Mouse (Mus musculus) heart, embryonic 15.5 days (tissue): ENCODE data around the gene Egfr. TPM values are rescaled to one million over a fixed set of nuclear protein-coding genes. Genes with fewer than 3 reads are reported as not detected.

Source experiments
- ATAC-seq: fragments of 200-750 bp; cut with Nextera tagmentation; replicated peaks from 2 replicates; pipeline ENCODE4 v1.8.0; 2017; ENCODE audit warnings: low read depth, moderate TSS enrichment; ENCODE audit not compliant: insufficient number of reproducible peaks, insufficient read depth, low FRiP score
- H3K27ac ChIP-seq: fragments of 300-500 bp; sonication (generic); 2 replicates; pipeline ENCODE4 v1.5.1; 2015; ENCODE audit warnings: mild to moderate bottlenecking, inconsistent platforms
- H3K27me3 ChIP-seq: fragments of 300-500 bp; sonication (generic); 2 replicates; pipeline ENCODE4 v1.6.1; 2015; ENCODE audit warnings: inconsistent platforms
- H3K36me3 ChIP-seq: fragments of 300-500 bp; sonication (generic); 2 replicates; pipeline ENCODE4 v1.6.1; 2015; ENCODE audit warnings: mild to moderate bottlenecking, inconsistent platforms
- H3K4me1 ChIP-seq: fragments of 300-500 bp; sonication (generic); replicated peaks from 2 replicates; pipeline ENCODE4 v1.6.1; 2015; ENCODE audit warnings: inconsistent platforms
- H3K4me2 ChIP-seq: fragments of 300-500 bp; sonication (generic); 2 replicates; pipeline ENCODE4 v1.6.1; 2015; ENCODE audit warnings: inconsistent platforms, mild to moderate bottlenecking, moderate library complexity
- H3K4me3 ChIP-seq: fragments of 300-500 bp; sonication (generic); 2 replicates; pipeline ENCODE4 v1.5.1; 2015; ENCODE audit warnings: mild to moderate bottlenecking, inconsistent platforms
- H3K9ac ChIP-seq: fragments of 300-500 bp; sonication (generic); 2 replicates; pipeline ENCODE4 v1.6.1; 2015; ENCODE audit warnings: mild to moderate bottlenecking, inconsistent platforms
- H3K9me3 ChIP-seq: fragments of 300-500 bp; sonication (generic); replicated peaks from 2 replicates; pipeline ENCODE4 v1.6.1; 2016; ENCODE audit warnings: inconsistent platforms
- WGBS: fragments of 180-500 bp; shearing (Covaris S2); methylation state at CpG from one replicate; pipeline ENCODE4 v1.1.7; 2015; ENCODE audit warnings: mixed read lengths; 5-methylcytosine and 5-hydroxymethylcytosine counted together
- polyA plus RNA-seq: library from polyadenylated mRNA; unstranded; fragments of >200 nt; fragmentation: Nextera tagmentation; extraction: Ambion mirVana; gene quantifications from 2 replicates; pipeline ENCODE4 v1.2.1, GENCODE M21; 2015

Egfr gene
- polyA plus RNA-seq, result 3.3 and 4.8 TPM in 2 replicates

DNA sequence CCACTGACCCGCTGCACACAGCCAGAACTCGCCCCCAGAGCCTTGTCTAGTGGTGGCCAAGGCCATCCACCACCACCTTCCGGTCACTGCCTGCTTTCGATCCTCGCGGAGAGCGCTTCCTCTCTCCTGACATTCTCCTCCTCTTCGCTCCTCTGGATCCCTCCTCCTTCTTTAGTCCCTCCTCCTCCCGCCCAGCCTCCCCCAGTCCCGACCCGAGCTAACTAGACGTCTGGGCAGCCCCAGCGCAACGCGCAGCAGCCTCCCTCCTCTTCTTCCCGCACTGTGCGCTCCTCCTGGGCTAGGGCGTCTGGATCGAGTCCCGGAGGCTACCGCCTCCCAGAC, at the start of gene Egfr:
Gene Egfr (plus strand): TSS at position 197 of the 342 bp plus-strand sequence.
- peak within 1 kb of the TSS; percentile 56 for H3K9ac ChIP-seq
- peak within 1 kb of the TSS; percentile 70 for H3K4me3 ChIP-seq
- no peaks in the 10 kb centered on the region for H3K36me3 ChIP-seq
- peaks cover 19% of the 10 kb centered on the region for H3K4me1 ChIP-seq
- H3K27me3 ChIP-seq, result peaks cover 44% of the 10 kb centered on the region
- H3K9me3 ChIP-seq, result no peaks in the 10 kb centered on the region
- 0 out of 2 replicates have a peak within 1 kb of the TSS, but pooled peaks have one; percentile 17 for H3K27ac ChIP-seq
- peak within 1 kb of the TSS; percentile 87 for H3K4me2 ChIP-seq
- peak; percentile 82 for ATAC-seq
- WGBS, result 0% methylated on average over 21 of the region's 21 CpGs

GRCm38 (mm10) chr11:16703221-16703620, 48.8 kb upstream of the Egfr start:
- H3K27ac ChIP-seq, result no peak overlapping the region
- H3K9me3 ChIP-seq, result no peaks in the 10 kb centered on the region
- no peak overlapping the region for H3K4me2 ChIP-seq
- H3K9ac ChIP-seq, result no peak overlapping the region
- no peaks in the 10 kb centered on the region for H3K27me3 ChIP-seq
- H3K4me1 ChIP-seq, result no peaks in the 10 kb centered on the region
- no peak overlapping the region for H3K4me3 ChIP-seq
- WGBS, result 77% methylated on average over 3 of the region's 3 CpGs
- no peaks in the 10 kb centered on the region for H3K36me3 ChIP-seq
- ATAC-seq, result no peak

DNA sequence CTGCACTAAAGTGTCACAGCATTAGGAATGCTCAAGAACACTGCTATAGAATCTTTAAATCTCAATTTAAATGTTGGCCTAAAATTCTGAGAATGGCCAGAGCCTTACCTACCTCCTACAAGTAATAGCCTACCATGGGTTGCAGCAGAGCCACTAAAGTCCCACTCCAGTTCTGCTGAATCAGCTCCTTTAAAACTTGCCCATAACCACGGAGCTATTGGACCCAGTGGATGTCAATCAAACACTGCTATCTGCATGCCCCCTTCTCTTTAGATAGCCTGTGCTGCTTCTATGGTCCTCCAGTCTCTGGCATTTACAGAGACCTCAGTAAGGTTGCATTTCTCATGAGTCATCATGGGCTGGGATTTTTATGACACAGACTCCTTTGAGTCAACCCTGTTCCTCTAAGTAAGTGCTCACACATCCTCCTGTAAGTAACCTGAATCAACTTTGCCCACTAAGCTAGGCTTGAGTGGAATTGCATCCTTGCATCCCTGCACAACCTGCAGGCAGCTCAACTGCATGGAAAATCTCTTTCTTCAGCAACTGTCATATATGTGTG, 16.8 kb upstream of the Egfr start:
- Histone ChIP-seq H3K27ac (no peak overlapping the region), H3K4me1 (no peaks in the 10 kb centered on the region), H3K4me2 (no peak overlapping the region), H3K9ac (no peak overlapping the region), H3K27me3 (no peaks in the 10 kb centered on the region), H3K4me3 (no peak overlapping the region), H3K9me3 (no peaks in the 10 kb centered on the region), H3K36me3 (no peaks in the 10 kb centered on the region)
- no peak for ATAC-seq
- 42% methylated on average over 1 of the region's 1 CpGs for WGBS

GRCm38 (mm10) chr11:16737323-16737722, 14.7 kb upstream of the Egfr start:
- Histone ChIP-seq H3K27me3 (no peaks in the 10 kb centered on the region), H3K9me3 (no peaks in the 10 kb centered on the region), H3K4me2 (no peak overlapping the region), H3K27ac (no peak overlapping the region), H3K9ac (no peak overlapping the region), H3K4me3 (no peak overlapping the region), H3K4me1 (no peaks in the 10 kb centered on the region), H3K36me3 (no peaks in the 10 kb centered on the region)
- WGBS, result 54% methylated on average over 2 of the region's 2 CpGs
- no peak for ATAC-seq

GRCm38 (mm10) chr11:16738691-16739090, 13.3 kb upstream of the Egfr start:
- Histone ChIP-seq H3K36me3 (no peaks in the 10 kb centered on the region), H3K4me1 (no peaks in the 10 kb centered on the region), H3K9me3 (no peaks in the 10 kb centered on the region), H3K27ac (no peak overlapping the region), H3K9ac (no peak overlapping the region), H3K4me2 (no peak overlapping the region), H3K4me3 (no peak overlapping the region), H3K27me3 (no peaks in the 10 kb centered on the region)
- no peak for ATAC-seq
- WGBS, result 64% methylated on average over 2 of the region's 2 CpGs

DNA sequence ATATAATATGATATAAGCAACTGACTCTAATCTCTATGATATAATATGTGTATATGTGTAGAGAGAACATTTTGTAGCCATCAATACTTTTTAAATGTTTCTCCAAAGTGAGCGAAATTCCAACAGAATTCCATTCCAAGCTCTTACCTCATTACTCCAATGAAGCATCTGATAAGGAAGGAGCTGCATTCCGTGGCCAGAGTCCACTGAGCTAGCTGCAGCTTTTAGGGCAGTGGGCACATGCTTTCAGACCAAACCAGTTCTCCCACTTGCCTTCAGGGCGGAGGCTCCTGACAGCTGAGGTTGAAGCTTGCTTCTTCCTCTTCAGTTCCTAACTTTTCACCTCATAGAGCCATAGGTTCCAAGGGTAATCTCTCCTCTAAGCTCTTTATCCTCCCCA, 12.8 kb upstream of the Egfr start:
- WGBS, result 44% methylated on average over 3 of the region's 3 CpGs
- no peaks in the 10 kb centered on the region for H3K4me1 ChIP-seq
- no peak overlapping the region for H3K27ac ChIP-seq
- no peaks in the 10 kb centered on the region for H3K27me3 ChIP-seq
- no peak overlapping the region for H3K4me3 ChIP-seq
- no peak overlapping the region for H3K4me2 ChIP-seq
- no peaks in the 10 kb centered on the region for H3K9me3 ChIP-seq
- ATAC-seq, result no peak
- H3K36me3 ChIP-seq, result no peaks in the 10 kb centered on the region
- no peak overlapping the region for H3K9ac ChIP-seq

GRCm38 (mm10) chr11:16740691-16741611, 11.1 kb upstream of the Egfr start:
- no peak overlapping the region for H3K27ac ChIP-seq
- H3K4me3 ChIP-seq, result no peak overlapping the region
- H3K36me3 ChIP-seq, result no peaks in the 10 kb centered on the region
- H3K9me3 ChIP-seq, result no peaks in the 10 kb centered on the region
- no peaks in the 10 kb centered on the region for H3K4me1 ChIP-seq
- H3K4me2 ChIP-seq, result no peak overlapping the region
- no peak overlapping the region for H3K9ac ChIP-seq
- WGBS, result 62% methylated on average over 10 of the region's 10 CpGs
- no peak for ATAC-seq
- no peaks in the 10 kb centered on the region for H3K27me3 ChIP-seq

DNA sequence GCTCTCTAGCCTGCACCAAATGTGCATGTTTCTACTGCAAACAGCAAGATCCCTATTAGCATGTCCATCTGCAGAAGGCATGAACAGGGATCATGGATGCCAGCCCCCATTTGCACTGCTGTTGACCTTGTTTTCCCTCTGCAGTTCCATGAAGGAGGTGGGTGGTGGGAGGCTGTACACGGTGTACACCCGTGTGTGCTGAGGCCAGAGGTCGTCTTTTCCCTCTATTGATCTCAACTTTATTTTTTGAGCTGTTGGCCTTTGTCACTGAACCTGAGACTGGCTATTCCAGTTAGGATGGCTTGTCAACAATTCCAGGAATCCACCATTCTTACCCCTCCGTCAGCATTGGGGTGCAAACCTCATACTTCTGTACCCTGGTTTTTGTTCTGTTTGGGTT, 9.8 kb upstream of the Egfr start:
- no peaks in the 10 kb centered on the region for H3K36me3 ChIP-seq
- H3K4me1 ChIP-seq, result no peaks in the 10 kb centered on the region
- H3K9me3 ChIP-seq, result no peaks in the 10 kb centered on the region
- H3K9ac ChIP-seq, result no peak overlapping the region
- no peaks in the 10 kb centered on the region for H3K27me3 ChIP-seq
- no peak for ATAC-seq
- no peak overlapping the region for H3K4me3 ChIP-seq
- H3K27ac ChIP-seq, result no peak overlapping the region
- 75% methylated on average over 4 of the region's 4 CpGs for WGBS
- H3K4me2 ChIP-seq, result no peak overlapping the region

- Histone ChIP-seq H3K36me3 (no peaks in the 10 kb centered on the region), H3K4me3 (no peak overlapping the region), H3K27me3 (no peaks in the 10 kb centered on the region), H3K27ac (no peak overlapping the region), H3K9me3 (no peaks in the 10 kb centered on the region), H3K4me1 (no peaks in the 10 kb centered on the region), H3K4me2 (no peak overlapping the region), H3K9ac (no peak overlapping the region)
- ATAC-seq, result no peak
- 77% methylated on average over 2 of the region's 2 CpGs for WGBS
Observed at GRCm38 (mm10) chr11:16742821-16743220, 9.2 kb upstream of the Egfr start.

GRCm38 (mm10) chr11:16751457-16751982, 483 bp upstream of the Egfr start:
- peaks cover 19% of the 10 kb centered on the region for H3K4me1 ChIP-seq
- H3K36me3 ChIP-seq, result no peaks in the 10 kb centered on the region
- H3K9me3 ChIP-seq, result no peaks in the 10 kb centered on the region
- H3K4me2 ChIP-seq, result peak overlapping the region; percentile 87
- H3K9ac ChIP-seq, result peak overlapping the region; percentile 56; the same call in 1 of the 2 replicates
- H3K27ac ChIP-seq, result no peak overlapping the region
- peak overlapping the region; percentile 70 for H3K4me3 ChIP-seq
- 0 out of 2 replicates have a peak, but pooled peaks have one; percentile 14 for ATAC-seq
- peaks cover 44% of the 10 kb centered on the region for H3K27me3 ChIP-seq
- WGBS, result 31% methylated on average over 7 of the region's 7 CpGs

- Histone ChIP-seq H3K27me3 (peaks cover 44% of the 10 kb centered on the region), H3K36me3 (no peaks in the 10 kb centered on the region), H3K27ac (0 out of 2 replicates have a peak overlapping the region, but pooled peaks have one; percentile 17), H3K9me3 (no peaks in the 10 kb centered on the region), H3K4me3 (peak overlapping the region; percentile 70), H3K9ac (peak overlapping the region; percentile 56), H3K4me1 (peaks cover 19% of the 10 kb centered on the region), H3K4me2 (peak overlapping the region; percentile 87)
- under 1% methylated on average over 68 of the region's 68 CpGs for WGBS
- peak; percentile 50 for ATAC-seq
Observed at GRCm38 (mm10) chr11:16752349-16753153, 548 bp downstream of the Egfr start.
